Mouse (Mus musculus) bone marrow macrophage, adult 2 months (primary cell): Measurements from ENCODE around the gene Fancc.

Source experiments
- CTCF ChIP-seq: IDR thresholded peaks from 2 replicates; pipeline ENCODE4 v1.5.1; 2012; ENCODE audit warnings: low read depth, mild to moderate bottlenecking, low read length, moderate library complexity
- POLR2A ChIP-seq: IDR thresholded peaks from 2 replicates; pipeline ENCODE4 v1.6.1; 2012; ENCODE audit warnings: mild to moderate bottlenecking, low read depth, low read length, borderline replicate concordance

DNA sequence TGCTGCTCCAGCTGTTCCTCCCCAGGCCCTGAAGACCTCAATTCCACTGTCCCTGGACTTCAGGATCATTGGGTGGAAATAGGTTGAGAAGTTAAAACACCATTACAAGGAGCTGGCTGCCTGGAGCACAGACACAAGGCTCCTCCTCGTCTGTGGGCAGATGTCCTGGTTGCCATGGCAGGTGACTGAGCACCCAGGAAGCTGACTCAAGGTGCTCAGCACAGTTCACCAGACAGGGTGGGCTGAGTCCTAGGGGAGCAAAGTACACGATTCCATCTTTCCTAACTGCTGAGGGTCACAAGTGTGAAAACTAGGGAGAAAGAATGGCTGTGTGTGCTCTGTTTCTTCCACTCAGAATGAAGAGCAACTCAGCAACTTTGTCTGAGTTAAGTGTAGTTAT lies 185.9 kb downstream of the Fancc start:
- TF ChIP-seq CTCF (no peak), POLR2A (no peak)
